Mouse (Mus musculus): ENCODE measurements around the gene Vmn2r102. TPM values are rescaled to one million over a fixed set of nuclear protein-coding genes. Genes with fewer than 3 reads are reported as not detected.

Vmn2r102 gene
- polyA plus RNA-seq (2017; shearing (Covaris generic)): not detected

DNA sequence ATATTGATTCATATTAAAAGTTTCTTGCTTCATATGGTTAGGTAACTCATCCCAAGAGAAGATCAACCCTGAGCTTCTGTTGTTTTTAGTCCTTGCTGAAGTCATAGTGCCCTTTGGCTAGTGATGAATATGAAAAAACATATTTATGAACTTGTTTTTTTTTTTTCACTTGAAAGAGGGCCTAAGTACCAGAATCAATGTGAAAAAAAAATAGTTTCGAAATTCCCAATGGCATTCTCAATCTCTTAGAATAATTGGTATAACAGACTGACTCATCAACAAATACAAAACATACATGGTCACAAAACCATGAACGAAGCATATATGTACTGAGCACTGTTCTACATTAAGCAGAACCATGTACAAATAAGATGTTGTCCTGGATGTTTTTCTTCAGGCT lies at the start of gene Vmn2r102:
Gene Vmn2r102, plus strand, starts transcription at position 301 of the 400 bp plus-strand sequence.
- no peak for ATAC-seq

DNA sequence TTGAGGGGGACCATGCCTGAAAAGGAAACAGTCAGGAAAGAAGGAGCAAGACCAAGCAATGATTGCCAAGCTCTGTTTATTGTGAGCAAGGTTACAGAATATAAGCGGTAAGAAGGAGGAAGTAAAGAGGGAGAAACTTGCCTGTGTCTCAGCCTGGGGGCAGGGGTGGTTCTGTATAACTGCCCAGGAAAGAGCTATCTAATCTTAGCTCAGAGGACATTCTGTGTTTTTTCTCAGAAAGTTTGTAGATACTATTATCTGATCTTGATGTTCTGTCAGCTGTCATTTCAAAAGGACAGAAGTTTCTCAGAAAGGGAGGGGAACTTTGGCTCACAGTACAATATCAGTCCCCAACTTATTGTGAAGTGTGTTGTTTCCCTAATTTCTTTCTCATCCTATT lies 30.8 kb upstream of the Vmn2r102 start:
- peak; percentile 36 for ATAC-seq

DNA sequence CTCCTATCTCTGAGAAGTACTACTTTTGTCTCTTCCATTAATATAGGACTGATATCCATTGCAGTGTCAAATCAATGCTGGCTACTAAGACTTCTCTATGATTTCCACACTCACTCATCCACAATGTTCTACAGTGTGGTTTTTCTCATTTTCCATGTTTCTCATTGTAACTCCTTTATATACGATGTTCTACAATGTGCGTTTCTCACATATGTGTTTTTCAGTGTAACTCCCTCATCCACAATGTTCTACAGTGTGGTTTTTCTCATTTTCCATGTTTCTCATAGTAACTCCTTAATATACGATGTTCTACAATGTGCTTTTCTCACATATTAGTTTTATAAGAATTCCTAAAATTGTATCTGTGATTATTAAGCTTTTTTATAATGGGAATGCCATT lies 1.7 kb upstream of the Vmn2r102 start:
- no peak for ATAC-seq

DNA sequence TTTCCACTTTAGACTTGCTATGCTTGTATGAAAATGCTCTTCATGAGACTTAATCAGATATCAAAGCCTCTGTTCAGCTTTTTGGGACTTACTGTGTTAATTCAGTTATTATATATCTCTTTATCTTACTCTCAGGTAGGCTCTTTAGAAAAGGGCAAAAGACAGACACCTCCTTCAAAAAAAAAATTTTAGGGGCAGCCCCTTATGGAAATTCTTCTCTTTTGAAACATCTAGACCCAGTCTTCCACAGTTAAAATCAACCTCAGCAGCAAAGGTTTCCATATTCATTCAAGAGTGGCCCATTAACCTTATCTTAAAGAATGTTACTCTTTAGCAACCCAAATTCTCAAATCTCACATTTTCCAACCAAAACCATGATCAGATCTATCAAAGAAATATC lies 31.9 kb downstream of the Vmn2r102 start:
- ATAC-seq: no peak

Other genes starting within 250 kb of the Vmn2r102 start
- gene Vmn2r100, start 155.6 kb upstream of the Vmn2r102 start, polyA plus RNA-seq (2017; shearing (Covaris generic)): under 1 TPM; 0.22 to 0.65 TPM
- not detected for gene Vmn2r101, start 83.1 kb upstream of the Vmn2r102 start, polyA plus RNA-seq (2017; shearing (Covaris generic))
- not detected for gene Vmn2r103, start 113.0 kb downstream of the Vmn2r102 start, polyA plus RNA-seq (2017; shearing (Covaris generic))

All from activated CD4-positive, CD25-positive, alpha-beta regulatory T cell, adult 4 months (primary cell).